ENCODE assay signal across 12 mouse cellular contexts in the genomic region with DNA sequence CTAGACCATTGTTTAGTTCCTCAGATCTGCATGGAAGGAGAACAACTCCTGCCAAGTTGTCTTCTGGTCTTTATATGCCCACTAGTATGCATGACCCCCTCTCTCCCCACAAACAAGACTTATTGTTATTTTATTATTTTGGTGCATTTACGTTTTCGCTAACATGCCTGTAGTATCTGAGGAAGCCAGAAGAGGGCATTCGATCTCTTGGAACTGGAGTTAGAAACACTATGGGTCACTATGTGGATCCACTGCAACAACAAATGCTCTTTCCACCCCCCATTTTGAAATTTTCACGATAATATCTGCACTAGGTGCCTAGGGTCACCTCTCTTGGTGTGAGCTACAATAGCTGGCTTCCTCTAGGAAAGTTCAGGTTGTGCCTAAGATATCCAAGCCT. TPM values are rescaled to one million over a fixed set of nuclear protein-coding genes. Genes with fewer than 3 reads are reported as not detected.
DNase-seq lines count a peak whose midpoint lies in the region; ATAC-seq and TF ChIP-seq lines count a peak whose summit lies in the region.
"Had no signal": no experiment of that assay in that cellular context is flagged by ENCODE, and none has a peak within 500 bp of the region (broad histone marks: within the 10 kb centered on the region; RNA-seq: fewer than 3 reads in every experiment).

No protein-coding gene starts in this region.

- no peak overlapping the region for H3K9ac ChIP-seq in heart, postnatal 0 days (replicated peaks; ENCODE audit: low read depth, low read length)
- no peak overlapping the region for H3K9ac ChIP-seq in lung, postnatal 0 days (replicated peaks; ENCODE audit: low read depth)
- no peak overlapping the region for H3K9ac ChIP-seq in hindbrain, embryonic 11.5 days (ENCODE audit: low read depth, low read length)
- H3K9ac ChIP-seq: embryonic facial prominence, embryonic 15.5 days; liver, embryonic 15.5 days; stomach, embryonic 15.5 days had no signal

- no peaks in the 10 kb centered on the region for H3K4me1 ChIP-seq in heart, postnatal 0 days (ENCODE audit: control insufficient read depth, insufficient read depth)
- H3K4me1 ChIP-seq in lung, postnatal 0 days (ENCODE audit: insufficient read depth, low read depth, low read length) = no peaks in the 10 kb centered on the region
- H3K4me1 ChIP-seq in hindbrain, embryonic 11.5 days (replicated peaks; ENCODE audit: control insufficient read depth, insufficient read depth, low read length) = no peaks in the 10 kb centered on the region
- H3K4me1 ChIP-seq: embryonic facial prominence, embryonic 15.5 days; stomach, embryonic 15.5 days had no signal

- in situ Hi-C loops in Patski (cut with MboI; ENCODE audit: low pct_unique_long_range_greater_than_20kb) = no loop called here

- H3K27me3 ChIP-seq in heart, postnatal 0 days (ENCODE audit: control insufficient read depth, insufficient read depth, low read length) = no peaks in the 10 kb centered on the region
- no peaks in the 10 kb centered on the region for H3K27me3 ChIP-seq in lung, postnatal 0 days (replicated peaks; ENCODE audit: insufficient read depth, low read length)
- no peaks in the 10 kb centered on the region for H3K27me3 ChIP-seq in Patski
- H3K27me3 ChIP-seq in hindbrain, embryonic 11.5 days (ENCODE audit: control insufficient read depth, insufficient read depth, low read length) = no peaks in the 10 kb centered on the region
- H3K27me3 ChIP-seq: embryonic facial prominence, embryonic 15.5 days; liver, embryonic 15.5 days; stomach, embryonic 15.5 days had no signal

- 70% methylated on average over 4 of the region's 4 CpGs for WGBS in heart, postnatal 0 days
- WGBS in lung, postnatal 0 days = 80% methylated on average over 4 of the region's 4 CpGs
- 84% methylated on average over 4 of the region's 4 CpGs for WGBS in hindbrain, embryonic 11.5 days

- TF ChIP-seq CTCF in heart, postnatal 0 days (IDR thresholded peaks at IDR 0.05; ENCODE audit: low read depth) = peak; percentile 50
- TF ChIP-seq CTCF in lung, postnatal 0 days (IDR thresholded peaks at IDR 0.05) = peak; percentile 53
- TF ChIP-seq CTCF in Patski (IDR thresholded peaks at IDR 0.05) = peak; percentile 30

- POLR2A ChIA-PET in Patski (lab: Charles Lee) = no interaction called here

- CTCF ChIA-PET in Patski (lab: Charles Lee) = interaction anchor here (0.7 to 1.2 kb wide), 2 partner anchors 8 to 14 kb away, joined by 3 read pairs; no protein-coding TSS in a partner anchor

- H3K4me2 ChIP-seq in heart, postnatal 0 days (ENCODE audit: low read depth, low read length) = no peak overlapping the region
- no peak overlapping the region for H3K4me2 ChIP-seq in lung, postnatal 0 days (replicated peaks; ENCODE audit: low read depth, low read length)
- H3K4me2 ChIP-seq in hindbrain, embryonic 11.5 days (replicated peaks; ENCODE audit: low read depth, low read length) = no peak overlapping the region
- H3K4me2 ChIP-seq: embryonic facial prominence, embryonic 15.5 days; liver, embryonic 15.5 days; stomach, embryonic 15.5 days had no signal

- peaks cover 73% of the 10 kb centered on the region for H3K36me3 ChIP-seq in heart, postnatal 0 days (replicated peaks; ENCODE audit: control insufficient read depth, insufficient read depth, low read length)
- H3K36me3 ChIP-seq in lung, postnatal 0 days (ENCODE audit: insufficient read depth, low read length) = peaks cover 12% of the 10 kb centered on the region
- H3K36me3 ChIP-seq in hindbrain, embryonic 11.5 days (ENCODE audit: control insufficient read depth, insufficient read depth, low read length) = 0 out of 2 replicates have a peak, but pooled peaks cover 3% of the 10 kb centered on the region

- DNase-seq in heart, postnatal 0 days (ENCODE audit: low spot score) = no peak
- no peak for DNase-seq in heart, postnatal 25 days (ENCODE audit: low spot score)
- DNase-seq in lung, postnatal 0 days (ENCODE audit: low spot score) = peak; percentile 43
- DNase-seq in lung, postnatal 25 days (ENCODE audit: low spot score) = no peak
- no peak for DNase-seq in Patski (ENCODE audit: low read depth, low spot score)
- DNase-seq in urinary bladder, postnatal 14 days (ENCODE audit: low spot score) = no peak
- no peak for DNase-seq in hindbrain, embryonic 11.5 days (ENCODE audit: low spot score)
- DNase-seq: kidney, adult 18-20 months had no signal

- H3K4me3 ChIP-seq in heart, postnatal 0 days (ENCODE audit: low read depth, low read length) = no peak overlapping the region
- H3K4me3 ChIP-seq in lung, postnatal 0 days (ENCODE audit: low read depth, low read length) = no peak overlapping the region
- no peak overlapping the region for H3K4me3 ChIP-seq in hindbrain, embryonic 11.5 days (ENCODE audit: low read depth, low read length)
- H3K4me3 ChIP-seq: embryonic facial prominence, embryonic 15.5 days; liver, embryonic 15.5 days; stomach, embryonic 15.5 days had no signal

- intact Hi-C loops in heart, postnatal 25 days (cut with DNase I) = loop anchor here (5.0 kb wide), 1 partner anchor 173 kb away; no protein-coding TSS in a partner anchor

- TF ChIP-seq EP300 in heart, postnatal 0 days (IDR thresholded peaks at IDR 0.05; ENCODE audit: low read depth) = no peak
- TF ChIP-seq EP300 in lung, postnatal 0 days (IDR thresholded peaks at IDR 0.05) = no peak

- no peak overlapping the region for H3K27ac ChIP-seq in heart, postnatal 0 days (ENCODE audit: low read depth)
- H3K27ac ChIP-seq in lung, postnatal 0 days (ENCODE audit: low read length) = no peak overlapping the region
- H3K27ac ChIP-seq in hindbrain, embryonic 11.5 days (ENCODE audit: low read depth, low read length) = no peak overlapping the region
- H3K27ac ChIP-seq: embryonic facial prominence, embryonic 15.5 days; liver, embryonic 15.5 days; stomach, embryonic 15.5 days had no signal

- no peak for ATAC-seq in heart, postnatal 0 days (ENCODE audit: insufficient read depth, low read depth)
- no peak for ATAC-seq in lung, postnatal 0 days
- no peak for ATAC-seq in Patski
- peak; percentile 53 for ATAC-seq in megakaryocyte-erythroid progenitor cell, adult 5-6 weeks (replicated peaks; ENCODE audit: low FRiP score, low TSS enrichment, poor library complexity, severe bottlenecking)
- no peak for ATAC-seq in hindbrain, embryonic 11.5 days (ENCODE audit: low FRiP score)

- H3K9me3 ChIP-seq in heart, postnatal 0 days (replicated peaks; ENCODE audit: control insufficient read depth, low read length) = no peaks in the 10 kb centered on the region
- H3K9me3 ChIP-seq in lung, postnatal 0 days (ENCODE audit: low read length) = no peaks in the 10 kb centered on the region
- H3K9me3 ChIP-seq in hindbrain, embryonic 11.5 days (ENCODE audit: control insufficient read depth, low read length) = no peaks in the 10 kb centered on the region
- H3K9me3 ChIP-seq: embryonic facial prominence, embryonic 15.5 days; liver, embryonic 15.5 days; stomach, embryonic 15.5 days had no signal

RNA-seq across cellular contexts. Expression of a gene that starts 35.4 kb away (rescaled TPM):
- 32.5 and 44.7 TPM in 2 replicates for total RNA-seq in heart, postnatal 0 days (2014; rRNA removed; ENCODE audit: low replicate concordance)
- 29.0 and 31.6 TPM in 2 replicates for polyA plus RNA-seq in heart, postnatal 0 days (2015; fragmentation: Nextera tagmentation; extraction: Ambion mirVana)
- total RNA-seq in heart, postnatal 25 days (2021) = 10 to 100 TPM; 16.2 to 21.3 TPM
- 37.1 and 38.0 TPM in 2 replicates for polyA plus RNA-seq in lung, postnatal 0 days (2015; fragmentation: Nextera tagmentation; extraction: Ambion mirVana)
- polyA plus RNA-seq in Patski (2021) = 45.0 TPM
- total RNA-seq in megakaryocyte-erythroid progenitor cell, adult 5-6 weeks (2014; fragmentation: Nextera tagmentation) = 106 and 112 TPM in 2 replicates
- 58.8 and 103 TPM in 2 replicates for total RNA-seq in megakaryocyte-erythroid progenitor cell, adult 5-6 weeks (2017)
- 74.7 and 78.5 TPM in 2 replicates for polyA plus RNA-seq in hindbrain, embryonic 11.5 days (2014; fragmentation: Nextera tagmentation; extraction: Ambion mirVana)

RNA-seq across cellular contexts. Expression of a gene that starts 49.8 kb away (rescaled TPM):
- total RNA-seq in heart, postnatal 0 days (2014; rRNA removed; ENCODE audit: low replicate concordance) = 31.1 and 44.8 TPM in 2 replicates
- 8.6 and 8.8 TPM in 2 replicates for polyA plus RNA-seq in heart, postnatal 0 days (2015; fragmentation: Nextera tagmentation; extraction: Ambion mirVana)
- 10 to 100 TPM; 24.5 to 25.2 TPM for total RNA-seq in heart, postnatal 25 days (2021)
- polyA plus RNA-seq in lung, postnatal 0 days (2015; fragmentation: Nextera tagmentation; extraction: Ambion mirVana) = 19.4 and 20.3 TPM in 2 replicates
- 23.9 TPM for polyA plus RNA-seq in Patski (2021)
- total RNA-seq in megakaryocyte-erythroid progenitor cell, adult 5-6 weeks (2014; fragmentation: Nextera tagmentation) = 82.9 and 102 TPM in 2 replicates
- 81.3 and 86.6 TPM in 2 replicates for total RNA-seq in megakaryocyte-erythroid progenitor cell, adult 5-6 weeks (2017)
- 33.0 and 34.1 TPM in 2 replicates for polyA plus RNA-seq in hindbrain, embryonic 11.5 days (2014; fragmentation: Nextera tagmentation; extraction: Ambion mirVana)

RNA-seq across cellular contexts. Expression of a gene that starts 58.9 kb away (rescaled TPM):
- 16.3 and 21.9 TPM in 2 replicates for total RNA-seq in heart, postnatal 0 days (2014; rRNA removed; ENCODE audit: low replicate concordance)
- 30.9 and 33.8 TPM in 2 replicates for polyA plus RNA-seq in heart, postnatal 0 days (2015; fragmentation: Nextera tagmentation; extraction: Ambion mirVana)
- 10 to 100 TPM; 20.4 to 27.1 TPM for total RNA-seq in heart, postnatal 25 days (2021)
- polyA plus RNA-seq in lung, postnatal 0 days (2015; fragmentation: Nextera tagmentation; extraction: Ambion mirVana) = 60.3 and 67.9 TPM in 2 replicates
- polyA plus RNA-seq in Patski (2021) = 31.1 TPM
- 31.2 and 33.7 TPM in 2 replicates for total RNA-seq in megakaryocyte-erythroid progenitor cell, adult 5-6 weeks (2014; fragmentation: Nextera tagmentation)
- total RNA-seq in megakaryocyte-erythroid progenitor cell, adult 5-6 weeks (2017) = 43.3 and 56.4 TPM in 2 replicates
- 78.9 and 113 TPM in 2 replicates for polyA plus RNA-seq in hindbrain, embryonic 11.5 days (2014; fragmentation: Nextera tagmentation; extraction: Ambion mirVana)

RNA-seq across cellular contexts. Expression of a gene that starts 59.2 kb away (rescaled TPM):
- total RNA-seq in heart, postnatal 0 days (2014; rRNA removed; ENCODE audit: low replicate concordance) = 33.6 and 49.2 TPM in 2 replicates
- polyA plus RNA-seq in heart, postnatal 0 days (2015; fragmentation: Nextera tagmentation; extraction: Ambion mirVana) = 35.3 and 36.8 TPM in 2 replicates
- total RNA-seq in heart, postnatal 25 days (2021) = 10 to 100 TPM; 19.4 to 25.0 TPM
- polyA plus RNA-seq in lung, postnatal 0 days (2015; fragmentation: Nextera tagmentation; extraction: Ambion mirVana) = 33.7 and 34.5 TPM in 2 replicates
- 34.1 TPM for polyA plus RNA-seq in Patski (2021)
- 21.7 and 23.3 TPM in 2 replicates for total RNA-seq in megakaryocyte-erythroid progenitor cell, adult 5-6 weeks (2014; fragmentation: Nextera tagmentation)
- total RNA-seq in megakaryocyte-erythroid progenitor cell, adult 5-6 weeks (2017) = 12.6 and 17.0 TPM in 2 replicates
- polyA plus RNA-seq in hindbrain, embryonic 11.5 days (2014; fragmentation: Nextera tagmentation; extraction: Ambion mirVana) = 75.2 and 89.4 TPM in 2 replicates
